Mouse (Mus musculus) bone marrow, adult 2 months (tissue): ENCODE measurements around the gene Wdhd1. TPM values are rescaled to one million over a fixed set of nuclear protein-coding genes. Genes with fewer than 3 reads are reported as not detected.

Experiments used
- H3K27ac ChIP-seq: fragments of 200-500 bp; 2 replicates; pipeline ENCODE4 v1.5.1; 2012; ENCODE audit warnings: low read depth, mild to moderate bottlenecking, control low read depth, inconsistent platforms, low read length; ENCODE audit not compliant: control insufficient read depth, poor library complexity, insufficient read depth
- H3K4me1 ChIP-seq: fragments of 200-500 bp; 2 replicates; pipeline ENCODE4 v1.6.1; 2011; ENCODE audit warnings: low read length; ENCODE audit not compliant: control insufficient read depth, insufficient read depth
- H3K4me3 ChIP-seq: fragments of 200-500 bp; replicated peaks from 2 replicates; pipeline ENCODE3; 2011; ENCODE audit warnings: mild to moderate bottlenecking, low read depth, low read length, control low read depth; ENCODE audit not compliant: control insufficient read depth
- CTCF ChIP-seq: fragments of 200-500 bp; IDR thresholded peaks from 2 replicates; pipeline ENCODE4 v1.5.1; 2011; ENCODE audit warnings: low read length, control low read depth; ENCODE audit not compliant: control insufficient read depth, insufficient read depth
- POLR2A ChIP-seq: fragments of 200-500 bp; IDR thresholded peaks from 2 replicates; pipeline ENCODE4 v1.6.1; 2011; ENCODE audit warnings: low read depth, mild to moderate bottlenecking, control low read depth, low read length, borderline replicate concordance; ENCODE audit not compliant: control insufficient read depth
- whole genome bisulfite sequencing: fragments of 180-500 bp; shearing (Covaris S2); methylation state at CpG from one replicate; pipeline ENCODE4 v1.1.7; 2018; 5-methylcytosine and 5-hydroxymethylcytosine counted together
- polyA plus RNA-seq: library from polyadenylated mRNA; stranded (reverse); fragments of >200 nt; gene quantifications from 2 replicates; pipeline ENCODE4 v1.2.4, GENCODE M21; 2011; ENCODE audit warnings: low replicate concordance; ENCODE audit not compliant: missing spikeins, insufficient read depth, insufficient read length

Wdhd1 gene
- polyA plus RNA-seq, 1 experiment = 69.3 TPM

- H3K4me3 ChIP-seq = no peak overlapping the region
- H3K4me1 ChIP-seq = peaks cover 3% of the 10 kb centered on the region; the same call in 1 of the 2 replicates
- H3K27ac ChIP-seq = no peak overlapping the region
- TF ChIP-seq POLR2A (no peak), CTCF (no peak)
- WGBS = 88% methylated on average over 11 of the region's 11 CpGs
These were observed 55.1 kb downstream of the Wdhd1 start for GRCm38 (mm10) chr14:47221567-47221966.

GRCm38 (mm10) chr14:47220231-47221025 is 56.2 kb downstream of the Wdhd1 start:
- no peak for TF ChIP-seq POLR2A
- TF ChIP-seq CTCF = no peak
- no peak overlapping the region for H3K27ac ChIP-seq
- 79% methylated on average over 8 of the region's 8 CpGs for WGBS

GRCm38 (mm10) chr14:47218766-47219606 is 57.7 kb downstream of the Wdhd1 start:
- H3K4me1 ChIP-seq = peaks cover 3% of the 10 kb centered on the region; the same call in 1 of the 2 replicates
- WGBS = 87% methylated on average over 9 of the region's 9 CpGs
- TF ChIP-seq CTCF (no peak), POLR2A (no peak)

More at GRCm38 (mm10) chr14:47220231-47221025, 56.2 kb downstream of the Wdhd1 start:
- Histone ChIP-seq H3K4me1 (peaks cover 3% of the 10 kb centered on the region; the same call in 1 of the 2 replicates), H3K4me3 (no peak overlapping the region)

GRCm38 (mm10) chr14:47216541-47216940 is 60.1 kb downstream of the Wdhd1 start:
- 81% methylated on average over 2 of the region's 2 CpGs for WGBS
- Histone ChIP-seq H3K4me1 (peaks cover 1% of the 10 kb centered on the region; the same call in 1 of the 2 replicates), H3K27ac (no peak overlapping the region), H3K4me3 (no peak overlapping the region)
- no peak for TF ChIP-seq POLR2A
- TF ChIP-seq CTCF = no peak

More at GRCm38 (mm10) chr14:47218766-47219606, 57.7 kb downstream of the Wdhd1 start:
- H3K27ac ChIP-seq = no peak overlapping the region
- H3K4me3 ChIP-seq = no peak overlapping the region

GRCm38 (mm10) chr14:47214367-47214766 is 62.3 kb downstream of the Wdhd1 start:
- WGBS = 75% methylated on average over 5 of the region's 5 CpGs

GRCm38 (mm10) chr14:47213305-47213704 is 63.4 kb downstream of the Wdhd1 start:
- Histone ChIP-seq H3K4me1 (no peaks in the 10 kb centered on the region; the same call in 1 of the 2 replicates), H3K27ac (no peak overlapping the region), H3K4me3 (no peak overlapping the region)
- TF ChIP-seq CTCF = no peak
- TF ChIP-seq POLR2A = no peak
- 74% methylated on average over 4 of the region's 4 CpGs for WGBS

More at GRCm38 (mm10) chr14:47214367-47214766, 62.3 kb downstream of the Wdhd1 start:
- peaks cover 1% of the 10 kb centered on the region; the same call in 1 of the 2 replicates for H3K4me1 ChIP-seq
- TF ChIP-seq POLR2A = no peak
- TF ChIP-seq CTCF = no peak
- no peak overlapping the region for H3K4me3 ChIP-seq
- H3K27ac ChIP-seq = no peak overlapping the region

- H3K27ac ChIP-seq = no peak overlapping the region
- no peaks in the 10 kb centered on the region; the same call in 1 of the 2 replicates for H3K4me1 ChIP-seq
- no peak overlapping the region for H3K4me3 ChIP-seq
- WGBS = 88% methylated on average over 4 of the region's 4 CpGs
- no peak for TF ChIP-seq POLR2A
- no peak for TF ChIP-seq CTCF
These were observed 66.9 kb downstream of the Wdhd1 start for GRCm38 (mm10) chr14:47209669-47210164.
